Mouse (Mus musculus): ENCODE measurements around the gene Tmc6.

Tmc6 gene

GRCm38 (mm10) chr11:117751544-117751943 lies 30.5 kb downstream of the Tmc6 start:
- no peak for DNase-seq (ENCODE audit: low spot score)

DNA sequence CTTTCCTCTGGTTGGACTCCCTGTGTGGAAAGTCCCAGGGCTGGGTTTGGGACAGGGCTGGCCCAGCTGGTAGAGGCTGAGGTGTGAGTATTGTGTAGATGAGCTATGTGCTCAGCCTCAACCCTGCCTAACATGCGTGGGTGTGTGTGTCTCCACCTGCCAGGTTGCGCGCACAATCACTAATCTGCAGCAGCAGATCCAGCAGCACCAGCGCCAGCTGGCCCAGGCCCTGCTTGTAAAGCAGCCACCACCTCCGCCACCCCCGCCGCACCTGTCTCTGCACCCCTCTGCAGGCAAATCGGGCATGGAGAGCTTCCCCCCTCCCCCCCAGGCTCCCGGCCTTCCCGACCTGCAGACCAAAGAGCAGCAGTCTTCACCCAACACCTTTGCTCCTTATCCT lies 32.6 kb downstream of the Tmc6 start:
- no peak for DNase-seq (ENCODE audit: low spot score)

GRCm38 (mm10) chr11:117748628-117749027 lies 33.4 kb downstream of the Tmc6 start:
- DNase-seq (ENCODE audit: low spot score), result no peak

GRCm38 (mm10) chr11:117743454-117744030 lies 38.5 kb downstream of the Tmc6 start:
- DNase-seq (ENCODE audit: low spot score), result no peak

DNA sequence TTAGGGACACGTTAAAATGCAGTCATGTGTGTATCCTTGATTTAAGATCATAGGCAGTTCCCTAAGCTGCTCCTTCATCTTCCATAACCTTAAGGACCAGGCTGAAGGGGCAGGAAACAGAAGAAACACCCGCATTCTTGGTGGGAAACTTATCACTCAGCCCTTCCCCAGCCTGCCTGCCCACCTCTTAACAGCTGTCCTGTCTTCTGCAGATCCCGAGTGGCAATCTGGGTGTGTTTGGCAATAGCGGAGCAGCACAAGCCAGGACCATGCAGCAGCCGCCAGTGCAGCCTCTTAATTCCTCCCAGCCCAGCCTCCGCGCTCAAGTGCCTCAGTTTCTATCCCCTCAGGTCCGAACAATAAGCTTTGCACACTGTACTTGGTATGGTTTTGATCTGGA lies 39.3 kb downstream of the Tmc6 start:
- no peak for DNase-seq (ENCODE audit: low spot score)

DNA sequence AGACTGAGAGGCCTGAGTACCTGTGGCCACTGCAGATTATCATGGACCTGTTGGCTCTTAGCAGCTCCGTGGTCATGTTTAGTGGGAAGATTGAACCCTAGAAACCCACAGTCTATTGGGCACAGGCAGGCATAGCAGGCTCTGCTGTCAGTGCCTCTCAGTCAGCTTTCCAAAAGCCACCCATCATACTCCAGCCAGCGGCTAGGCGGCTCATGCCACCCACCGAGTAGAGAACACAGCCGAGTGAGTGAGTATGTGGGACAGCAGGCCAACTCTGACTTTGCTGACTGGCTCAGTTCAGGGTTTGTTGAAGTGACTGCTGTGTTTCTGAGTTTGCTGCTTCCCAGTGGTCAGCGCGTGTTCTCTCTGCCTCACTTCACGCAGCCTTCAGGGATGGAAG lies 39.8 kb downstream of the Tmc6 start:
- no peak for DNase-seq (ENCODE audit: low spot score)

GRCm38 (mm10) chr11:117741128-117741527 lies 40.9 kb downstream of the Tmc6 start:
- DNase-seq (ENCODE audit: low spot score), result no peak

DNA sequence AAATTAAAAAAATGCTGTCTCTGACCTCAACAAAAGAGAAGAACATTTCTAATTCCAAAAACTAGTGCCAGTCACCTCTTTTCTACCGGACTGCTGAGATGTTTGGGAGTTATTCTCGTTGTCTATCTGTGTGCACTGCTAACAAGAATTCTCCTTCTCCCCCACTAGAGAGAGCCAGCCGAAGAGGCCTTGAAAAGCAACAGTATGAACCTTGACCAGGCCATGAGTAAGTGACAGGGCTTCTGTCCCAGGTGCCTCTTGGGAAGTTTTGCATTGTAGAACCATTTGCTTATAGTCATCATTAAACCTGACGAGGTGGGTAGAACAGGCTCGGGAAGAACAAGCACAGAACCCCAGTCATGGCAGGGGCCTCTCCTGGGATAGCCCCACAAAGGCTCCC lies 43.9 kb downstream of the Tmc6 start:
- no peak for DNase-seq (ENCODE audit: low spot score)

DNA sequence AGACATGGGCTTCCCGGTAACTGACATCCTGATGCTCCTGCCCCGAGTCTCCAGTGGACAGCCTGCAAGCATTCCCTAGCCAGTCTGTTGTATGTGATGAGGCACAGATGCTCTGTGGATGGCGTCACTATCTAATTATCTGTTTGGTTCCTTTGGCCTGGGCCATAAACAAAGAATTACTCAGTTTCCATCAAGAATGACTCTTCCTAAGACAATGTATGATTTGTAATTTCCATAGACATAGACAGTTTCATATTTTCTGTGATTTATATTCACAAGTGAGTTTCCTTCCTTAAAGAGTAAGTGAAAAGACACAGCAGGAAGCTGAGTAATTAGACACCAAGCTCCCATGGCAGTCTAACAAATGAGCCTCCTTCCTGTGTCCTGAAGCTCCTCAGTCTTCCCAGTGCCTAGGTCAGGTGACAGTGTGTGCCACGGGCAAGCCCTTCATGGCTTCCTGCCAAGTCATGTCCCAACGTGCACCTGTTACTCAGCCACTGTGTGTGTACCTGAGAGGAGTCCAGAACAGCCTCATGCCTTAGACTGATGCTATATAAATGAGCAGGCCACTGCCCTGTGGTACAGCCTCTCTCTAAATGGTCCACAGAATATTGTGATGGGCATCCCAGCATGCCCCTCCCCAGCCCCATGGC lies 45.8 kb downstream of the Tmc6 start:
- no peak for DNase-seq (ENCODE audit: low spot score)

DNA sequence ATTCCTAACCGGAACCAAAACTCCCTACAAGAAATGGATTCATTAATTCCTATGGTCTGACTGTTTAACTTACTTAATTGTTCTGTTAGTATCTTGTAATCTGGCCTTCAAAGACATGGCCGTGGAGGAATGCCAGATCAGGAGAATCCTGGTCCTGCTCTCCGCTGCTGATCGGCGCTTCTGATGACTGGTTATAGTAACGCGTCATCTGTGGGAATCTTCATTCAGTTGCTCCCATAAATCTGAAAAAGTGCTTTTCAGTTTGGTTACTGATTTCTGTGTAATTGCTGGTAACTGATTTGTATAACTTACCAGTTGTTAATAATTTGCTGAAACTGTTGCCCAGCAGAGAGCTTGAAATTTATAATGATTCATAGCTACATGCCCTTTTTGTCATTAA lies 50.5 kb downstream of the Tmc6 start:
- no peak for DNase-seq (ENCODE audit: low spot score)

DNA sequence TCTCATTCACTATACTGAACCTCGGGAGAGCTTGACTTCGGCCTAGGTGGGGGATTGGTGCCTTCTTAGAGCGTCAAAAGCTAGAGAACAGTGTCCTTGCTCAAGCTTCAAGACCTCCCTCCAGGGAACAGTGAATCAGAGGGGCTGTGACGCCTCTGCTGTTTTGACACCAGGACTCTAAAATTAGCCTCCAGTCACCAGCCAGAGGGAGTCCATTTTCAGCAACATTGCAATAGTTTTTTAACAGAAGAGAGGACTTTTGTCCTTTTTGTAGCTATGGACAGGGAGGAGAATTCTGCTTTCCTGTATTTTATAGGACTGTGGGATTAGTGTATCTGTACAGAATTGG lies 51.5 kb downstream of the Tmc6 start:
- DNase-seq (ENCODE audit: low spot score), result no peak

GRCm38 (mm10) chr11:117729798-117730489 lies 52.1 kb downstream of the Tmc6 start:
- DNase-seq (ENCODE audit: low spot score), result no peak

- no peak for DNase-seq (ENCODE audit: low spot score)
Observed at GRCm38 (mm10) chr11:117729341-117729740, 52.7 kb downstream of the Tmc6 start.

DNA sequence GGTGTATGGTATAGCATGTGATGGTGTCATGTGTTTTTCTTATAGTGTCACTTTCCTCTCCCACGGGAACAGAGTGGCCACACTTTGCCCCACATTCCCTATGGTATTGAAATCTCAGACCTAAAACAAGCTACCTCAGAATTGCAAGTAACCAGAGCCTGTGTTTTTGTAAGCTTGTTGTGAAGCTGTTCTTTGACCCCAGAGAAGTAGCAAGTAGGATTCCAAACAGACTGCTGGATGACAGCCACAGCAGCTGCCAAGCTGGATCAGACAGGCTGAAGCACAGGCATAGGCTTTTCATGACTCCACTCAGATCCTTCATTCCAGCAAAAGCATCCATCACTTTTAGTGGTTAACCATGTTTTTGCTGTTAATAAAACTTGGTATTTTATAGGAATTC lies 53.2 kb downstream of the Tmc6 start:
- DNase-seq (ENCODE audit: low spot score), result no peak

- no peak for DNase-seq (ENCODE audit: low spot score)
Observed at GRCm38 (mm10) chr11:117728245-117728644, 53.8 kb downstream of the Tmc6 start.

DNA sequence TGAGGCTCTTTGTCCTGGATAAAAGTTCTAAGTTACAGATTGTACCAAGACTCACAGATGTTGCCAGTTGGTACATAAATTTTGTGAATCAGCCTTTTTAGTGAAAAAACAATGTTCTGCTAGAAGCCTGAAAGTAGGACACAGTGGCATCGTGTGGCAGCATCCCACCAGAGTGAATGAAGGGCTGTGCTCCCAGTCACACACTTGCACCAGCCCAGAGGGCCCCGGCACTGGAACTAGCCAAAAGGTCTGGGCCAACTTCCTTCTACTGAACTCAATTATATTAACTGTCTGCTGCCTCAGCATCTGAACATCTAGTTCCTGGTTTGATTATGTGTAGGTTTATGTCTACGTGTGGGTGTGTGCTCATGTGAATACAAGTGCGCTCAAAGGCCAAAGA lies 55.0 kb downstream of the Tmc6 start:
- no peak for DNase-seq (ENCODE audit: low spot score)

DNA sequence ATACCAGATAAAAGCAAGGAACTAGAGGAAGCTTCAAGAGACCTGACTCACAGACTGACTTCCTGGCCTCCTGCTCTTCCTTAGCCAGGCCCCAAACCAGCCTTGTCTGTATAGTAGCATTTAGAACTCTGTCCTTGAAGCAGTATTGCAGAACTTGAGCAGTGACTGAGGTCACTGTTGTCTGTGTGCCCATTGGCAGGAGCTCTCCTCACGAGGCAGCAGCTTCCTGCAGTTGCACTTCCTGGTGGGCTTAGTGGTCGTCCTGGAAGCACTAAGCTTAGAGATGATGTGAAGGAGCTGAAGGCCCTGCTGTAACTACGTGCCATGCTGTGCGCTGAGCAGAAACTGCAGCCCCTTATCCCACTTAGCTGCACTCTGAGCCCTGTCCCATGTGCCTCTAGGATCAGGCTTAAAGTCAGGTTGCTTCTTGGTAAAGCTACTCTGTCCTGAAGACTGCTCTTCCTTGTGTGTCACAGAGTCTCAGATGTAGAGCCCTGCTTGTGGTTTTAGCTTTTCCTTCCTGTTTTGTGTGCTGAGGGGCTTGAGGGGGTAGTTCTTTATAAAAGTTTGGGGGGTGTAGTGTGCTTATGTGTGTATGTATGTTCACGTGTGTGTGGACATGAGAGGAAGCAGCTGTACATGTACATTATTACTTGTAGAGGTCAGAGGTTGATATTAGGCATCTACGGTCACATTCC lies 57.2 kb downstream of the Tmc6 start:
- peak; percentile 5 for DNase-seq (ENCODE audit: low spot score)

GRCm38 (mm10) chr11:117718838-117719237 lies 63.2 kb downstream of the Tmc6 start:
- peak; percentile 65 for DNase-seq (ENCODE audit: low spot score)
